Mouse (Mus musculus) liver, postnatal 0 days (tissue): ENCODE data around the gene Nptxr. TPM values are rescaled to one million over a fixed set of nuclear protein-coding genes. Genes with fewer than 3 reads are reported as not detected.

Source experiments
- ATAC-seq: fragments of 200-750 bp; cut with Nextera tagmentation; 2 replicates; pipeline ENCODE4 v1.8.0; 2017; ENCODE audit warnings: mild to moderate bottlenecking, moderate library complexity
- DNase-seq: peaks from one replicate; pipeline ENCODE4 v3.0.0-alpha.2; 2016
- H3K27ac ChIP-seq: fragments of 300-500 bp; sonication (generic); 2 replicates; pipeline ENCODE4 v1.5.1; 2014; ENCODE audit warnings: antibody characterized with exemption, moderate library complexity, mild to moderate bottlenecking, low read depth
- H3K27me3 ChIP-seq: fragments of 300-500 bp; sonication (generic); 2 replicates; pipeline ENCODE4 v1.6.1; 2014; ENCODE audit warnings: low read length, control low read depth, mixed read lengths; ENCODE audit not compliant: insufficient read depth
- H3K36me3 ChIP-seq: fragments of 300-500 bp; sonication (generic); replicated peaks from 2 replicates; pipeline ENCODE4 v1.6.1; 2014; ENCODE audit warnings: mild to moderate bottlenecking, control low read depth, low read length, moderate library complexity, mixed read lengths; ENCODE audit not compliant: insufficient read depth
- H3K4me1 ChIP-seq: fragments of 300-500 bp; sonication (generic); 2 replicates; pipeline ENCODE4 v1.6.1; 2014; ENCODE audit warnings: antibody characterized with exemption, mild to moderate bottlenecking, control low read depth; ENCODE audit not compliant: insufficient read depth
- H3K4me2 ChIP-seq: fragments of 300-500 bp; sonication (generic); 2 replicates; pipeline ENCODE4 v1.6.1; 2014; ENCODE audit warnings: low read depth, mild to moderate bottlenecking, low read length, moderate library complexity, mixed read lengths
- H3K4me3 ChIP-seq: fragments of 300-500 bp; sonication (generic); 2 replicates; pipeline ENCODE4 v1.5.1; 2014; ENCODE audit warnings: low read depth, low read length
- H3K9ac ChIP-seq: fragments of 300-500 bp; sonication (generic); replicated peaks from 2 replicates; pipeline ENCODE4 v1.6.1; 2014; ENCODE audit warnings: mild to moderate bottlenecking, moderate library complexity
- H3K9me3 ChIP-seq: fragments of 300-500 bp; sonication (generic); 2 replicates; pipeline ENCODE4 v1.6.1; 2016; ENCODE audit warnings: mild to moderate bottlenecking, control low read depth, low read length, mixed read lengths
- CTCF ChIP-seq: sonication (generic); IDR thresholded peaks from 2 replicates; pipeline ENCODE4 v1.5.1; 2016; ENCODE audit warnings: antibody characterized with exemption, low read depth
- EP300 ChIP-seq: IDR thresholded peaks from 2 replicates; pipeline ENCODE4 v1.6.1; 2016; ENCODE audit warnings: antibody characterized with exemption, low read depth, mild to moderate bottlenecking
- WGBS: fragments of 180-500 bp; shearing (Covaris S2); extraction: QIAGEN DNeasy Blood & Tissue Kit; methylation state at CpG from one replicate; pipeline ENCODE4 v1.1.7; 2014; ENCODE audit not compliant: insufficient replicate concordance; 5-methylcytosine and 5-hydroxymethylcytosine counted together
- polyA plus RNA-seq: library from polyadenylated mRNA; unstranded; fragments of >200 nt; fragmentation: Nextera tagmentation; extraction: Ambion mirVana; gene quantifications from 2 replicates; pipeline ENCODE4 v1.2.1, GENCODE M21; 2015

Gene Nptxr
- polyA plus RNA-seq, 1 experiment from 2014 or later, result 0.13 TPM

- Histone ChIP-seq H3K9me3 (no peaks in the 10 kb centered on the region), H3K27me3 (no peaks in the 10 kb centered on the region), H3K27ac (no peak overlapping the region), H3K4me1 (peaks cover 14% of the 10 kb centered on the region), H3K9ac (no peak overlapping the region), H3K36me3 (no peaks in the 10 kb centered on the region), H3K4me2 (no peak overlapping the region), H3K4me3 (no peak overlapping the region)
- TF ChIP-seq EP300, result no peak
- no peak for TF ChIP-seq CTCF
- 86% methylated on average over 10 of the region's 10 CpGs for WGBS
- no peak for ATAC-seq
- DNase-seq, result no peak
These were observed 59.3 kb downstream of the Nptxr start for GRCm38 (mm10) chr15:79745312-79745711.

DNA sequence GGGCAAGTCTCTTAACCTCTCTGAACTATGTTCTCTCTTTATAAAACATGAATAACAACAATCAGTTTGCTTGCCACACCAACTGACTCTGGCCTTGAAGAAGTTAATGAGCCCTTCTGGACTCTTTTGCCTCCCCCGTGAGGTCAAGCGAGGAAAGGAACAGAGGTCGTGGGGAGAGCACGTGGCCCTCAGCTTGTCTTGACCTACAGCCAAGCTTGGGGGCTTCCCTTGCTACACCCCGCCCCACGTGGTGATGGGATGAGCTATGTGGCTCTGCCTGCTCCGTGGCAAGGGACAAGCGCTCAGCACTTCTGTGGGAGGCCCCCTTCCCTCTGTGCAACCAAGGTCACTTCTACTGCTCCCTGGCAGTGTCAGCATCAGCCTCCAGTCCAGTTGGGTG, 59.8 kb downstream of the Nptxr start:
- WGBS, result 78% methylated on average over 8 of the region's 8 CpGs
- no peak overlapping the region for H3K4me3 ChIP-seq
- H3K27ac ChIP-seq, result no peak overlapping the region
- ATAC-seq, result no peak
- TF ChIP-seq CTCF (no peak), EP300 (no peak)
- peaks cover 19% of the 10 kb centered on the region for H3K4me1 ChIP-seq
- H3K27me3 ChIP-seq, result no peaks in the 10 kb centered on the region
- H3K36me3 ChIP-seq, result 0 out of 2 replicates have a peak, but pooled peaks cover 5% of the 10 kb centered on the region
- H3K4me2 ChIP-seq, result no peak overlapping the region
- H3K9ac ChIP-seq, result no peak overlapping the region
- DNase-seq, result no peak
- no peaks in the 10 kb centered on the region for H3K9me3 ChIP-seq

GRCm38 (mm10) chr15:79744001-79744400, 60.6 kb downstream of the Nptxr start:
- 88% methylated on average over 11 of the region's 11 CpGs for WGBS

DNA sequence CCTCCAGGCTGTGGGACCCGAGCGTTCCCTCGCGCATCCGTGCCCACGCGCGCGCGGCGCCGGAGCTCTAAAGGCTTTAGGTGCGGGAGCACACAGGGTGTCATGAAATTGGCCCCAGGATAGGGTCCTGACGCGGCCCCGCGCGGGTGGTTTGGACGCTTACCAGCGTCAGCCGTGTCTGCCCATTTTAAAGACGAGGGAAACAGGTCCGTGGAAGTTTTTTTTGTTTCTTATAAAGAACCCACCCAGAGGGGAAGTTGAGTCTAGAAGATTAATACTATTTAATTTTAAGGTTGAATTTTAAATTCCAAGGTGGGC, 61.9 kb downstream of the Nptxr start:
- Histone ChIP-seq H3K9me3 (no peaks in the 10 kb centered on the region), H3K4me3 (peak overlapping the region; percentile 96), H3K27me3 (no peaks in the 10 kb centered on the region), H3K27ac (peak overlapping the region; percentile 93), H3K36me3 (peaks cover 25% of the 10 kb centered on the region), H3K9ac (peak overlapping the region; percentile 98), H3K4me2 (peak overlapping the region; percentile 97), H3K4me1 (peaks cover 22% of the 10 kb centered on the region)
- peak; percentile 1; the same call in 1 of the 2 replicates for ATAC-seq
- WGBS, result 0% methylated on average over 23 of the region's 23 CpGs
- no peak for TF ChIP-seq CTCF
- TF ChIP-seq EP300, result no peak
- DNase-seq, result no peak

More at GRCm38 (mm10) chr15:79744001-79744400, 60.6 kb downstream of the Nptxr start:
- TF ChIP-seq EP300 (no peak), CTCF (no peak)
- peaks cover 12% of the 10 kb centered on the region for H3K36me3 ChIP-seq
- DNase-seq (no peak), ATAC-seq (no peak)
- peaks cover 22% of the 10 kb centered on the region for H3K4me1 ChIP-seq
- H3K4me3 ChIP-seq, result no peak overlapping the region
- H3K9me3 ChIP-seq, result no peaks in the 10 kb centered on the region
- H3K4me2 ChIP-seq, result no peak overlapping the region
- H3K27me3 ChIP-seq, result no peaks in the 10 kb centered on the region
- H3K9ac ChIP-seq, result no peak overlapping the region
- no peak overlapping the region for H3K27ac ChIP-seq

GRCm38 (mm10) chr15:79741921-79742705, 62.5 kb downstream of the Nptxr start, which contains the start of gene Sun2:
TSS of gene Sun2 (minus strand) at chr15:79742536.
- TF ChIP-seq EP300 (no peak), CTCF (no peak)
- H3K9me3 ChIP-seq, result no peaks in the 10 kb centered on the region
- WGBS, result under 1% methylated on average over 85 of the region's 93 CpGs
- peak within 1 kb of the TSS; percentile 98 for H3K9ac ChIP-seq
- DNase-seq (peak; percentile 94), ATAC-seq (peak; percentile 89)
- peaks cover 22% of the 10 kb centered on the region for H3K4me1 ChIP-seq
- H3K4me2 ChIP-seq, result peak within 1 kb of the TSS; percentile 97
- peaks cover 31% of the 10 kb centered on the region for H3K36me3 ChIP-seq
- H3K27ac ChIP-seq, result peak within 1 kb of the TSS; percentile 93
- no peaks in the 10 kb centered on the region for H3K27me3 ChIP-seq
- H3K4me3 ChIP-seq, result peak within 1 kb of the TSS; percentile 96

DNA sequence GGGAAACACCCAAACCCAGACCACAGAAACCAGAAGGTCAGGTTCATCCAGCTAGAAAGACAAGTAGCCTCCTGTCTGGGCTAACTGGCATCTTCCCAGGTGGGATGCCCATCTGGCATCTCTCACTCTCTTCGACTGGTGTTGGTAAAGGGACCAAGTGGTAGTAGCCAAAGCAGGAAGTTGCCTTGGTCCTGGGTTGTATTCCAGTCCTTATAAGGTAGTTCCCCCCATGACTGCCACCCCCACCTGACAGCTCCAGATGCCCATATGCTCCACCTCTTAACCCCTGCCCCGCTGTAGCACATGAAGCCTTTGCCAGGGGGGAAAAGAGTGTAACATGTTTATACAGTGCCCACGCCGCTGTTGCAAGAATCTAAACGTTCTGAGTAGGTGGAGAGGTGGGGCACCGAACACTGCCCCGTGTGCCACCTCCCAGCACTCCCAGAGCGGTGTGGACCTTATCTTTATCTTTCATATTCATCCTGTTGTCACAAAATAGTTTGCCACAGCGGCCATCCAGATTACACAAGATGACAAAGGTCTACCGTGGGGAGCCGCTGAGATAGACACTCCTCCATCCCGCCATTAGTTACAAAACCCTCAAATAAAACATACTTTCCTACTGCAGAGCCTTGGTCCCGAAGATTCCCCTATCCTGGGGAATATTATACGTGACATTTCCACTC, 63.2 kb downstream of the Nptxr start:
- ATAC-seq (peak; percentile 29), DNase-seq (peak; percentile 60)
- H3K27ac ChIP-seq, result peak overlapping the region; percentile 93
- H3K36me3 ChIP-seq, result peaks cover 39% of the 10 kb centered on the region
- H3K27me3 ChIP-seq, result no peaks in the 10 kb centered on the region
- TF ChIP-seq EP300 (no peak; the same call in 1 of the 2 replicates), CTCF (peak; percentile 3; the same call in 1 of the 2 replicates)
- H3K9ac ChIP-seq, result peak overlapping the region; percentile 98
- peak overlapping the region; percentile 96 for H3K4me3 ChIP-seq
- no peaks in the 10 kb centered on the region for H3K9me3 ChIP-seq
- WGBS, result 5% methylated on average over 14 of the region's 14 CpGs
- H3K4me1 ChIP-seq, result peaks cover 22% of the 10 kb centered on the region
- H3K4me2 ChIP-seq, result peak overlapping the region; percentile 97
